Mouse (Mus musculus): ENCODE results near the gene Mrps11.

The Mrps11 gene

GRCm38 (mm10) chr7:78782639-78783581 lies at the start of gene Mrps11, which contains the start of gene Mrpl46:
Gene Mrps11, plus strand, starts transcription at chr7:78783119.
Gene Mrpl46, minus strand, starts transcription at chr7:78783531.
- DNase-seq (ENCODE audit: low spot score), result peak; percentile 75

GRCm38 (mm10) chr7:78737196-78737595 lies 45.7 kb upstream of the Mrps11 start:
- DNase-seq (ENCODE audit: low spot score), result no peak

GRCm38 (mm10) chr7:78737614-78738210 lies 45.2 kb upstream of the Mrps11 start, which contains the start of gene Ntrk3:
Gene Ntrk3, minus strand, starts transcription at chr7:78738012.
- DNase-seq (ENCODE audit: low spot score), result no peak

- DNase-seq (ENCODE audit: low spot score), result no peak
These were observed 43.4 kb upstream of the Mrps11 start for GRCm38 (mm10) chr7:78739351-78740000.

GRCm38 (mm10) chr7:78743731-78744385 lies 39.1 kb upstream of the Mrps11 start:
- no peak for DNase-seq (ENCODE audit: low spot score)

- no peak for DNase-seq (ENCODE audit: low spot score)
These were observed 30.0 kb upstream of the Mrps11 start for GRCm38 (mm10) chr7:78752961-78753360.

- DNase-seq (ENCODE audit: low spot score), result no peak
These were observed 29.0 kb upstream of the Mrps11 start for GRCm38 (mm10) chr7:78753752-78754457.

- DNase-seq (ENCODE audit: low spot score), result no peak
These were observed 28.4 kb upstream of the Mrps11 start for GRCm38 (mm10) chr7:78754458-78755000.

- no peak for DNase-seq (ENCODE audit: low spot score)
These were observed 19.1 kb upstream of the Mrps11 start for GRCm38 (mm10) chr7:78763801-78764200.

- DNase-seq (ENCODE audit: low spot score), result no peak
These were observed 17.7 kb upstream of the Mrps11 start for GRCm38 (mm10) chr7:78765215-78765631.

- DNase-seq (ENCODE audit: low spot score), result peak; percentile 72
These were observed 16.8 kb upstream of the Mrps11 start for GRCm38 (mm10) chr7:78766019-78766683.

GRCm38 (mm10) chr7:78767929-78768531 lies 14.9 kb upstream of the Mrps11 start:
- no peak for DNase-seq (ENCODE audit: low spot score)

GRCm38 (mm10) chr7:78769075-78769652 lies 13.8 kb upstream of the Mrps11 start:
- no peak for DNase-seq (ENCODE audit: low spot score)

GRCm38 (mm10) chr7:78770936-78771335 lies 12.0 kb upstream of the Mrps11 start:
- no peak for DNase-seq (ENCODE audit: low spot score)

GRCm38 (mm10) chr7:78778741-78779140 lies 4.2 kb upstream of the Mrps11 start:
- DNase-seq (ENCODE audit: low spot score), result no peak

GRCm38 (mm10) chr7:78785906-78786305 lies 3.0 kb downstream of the Mrps11 start:
- no peak for DNase-seq (ENCODE audit: low spot score)

- no peak for DNase-seq (ENCODE audit: low spot score)
These were observed 5.0 kb downstream of the Mrps11 start for GRCm38 (mm10) chr7:78787793-78788380.

GRCm38 (mm10) chr7:78791359-78792222 lies 8.7 kb downstream of the Mrps11 start:
- peak; percentile 32 for DNase-seq (ENCODE audit: low spot score)
